19 mouse cellular contexts compared by ENCODE assay signal in the genomic region with DNA sequence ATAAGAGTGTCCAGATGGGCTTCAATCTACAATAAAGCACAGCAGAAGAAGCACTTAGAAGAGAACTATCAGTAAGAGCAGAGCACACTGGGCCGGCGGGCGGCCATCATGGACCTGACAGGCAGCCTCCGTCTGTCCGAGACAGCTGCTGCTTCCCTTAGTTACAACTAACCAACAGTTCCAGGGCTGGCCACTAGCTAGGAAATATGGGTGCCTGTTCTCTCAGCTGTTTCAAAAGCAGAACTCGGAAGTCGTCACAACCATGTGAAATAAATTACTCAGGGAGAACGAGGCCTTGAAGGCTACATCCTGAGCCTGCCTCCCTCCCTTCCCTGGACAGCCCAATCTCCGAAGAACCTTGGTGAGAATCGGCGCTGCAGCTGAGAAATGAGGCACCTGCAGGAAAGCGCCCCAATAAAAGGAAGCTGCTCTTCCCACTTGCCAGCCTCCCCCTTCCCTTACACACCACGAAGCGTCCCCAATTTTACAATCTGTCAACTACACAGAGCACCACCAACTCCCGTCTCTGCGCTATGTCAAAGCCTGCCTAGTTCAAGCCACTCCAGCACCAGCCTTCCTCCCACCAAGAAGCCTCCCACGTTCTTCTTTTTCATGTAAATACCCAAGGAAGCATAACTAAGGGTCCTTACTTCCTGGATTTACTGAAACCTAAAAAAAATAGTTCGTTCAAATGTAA. TPM values are rescaled to one million over a fixed set of nuclear protein-coding genes. Genes with fewer than 3 reads are reported as not detected.
DNase-seq lines count a peak whose midpoint lies in the region; ATAC-seq and TF ChIP-seq lines count a peak whose summit lies in the region.
"Had no signal": no experiment of that assay in that cellular context is flagged by ENCODE, and none has a peak within 500 bp of the region (broad histone marks: within the 10 kb centered on the region; RNA-seq: fewer than 3 reads in every experiment).

No protein-coding gene starts in this region.

- no peaks in the 10 kb centered on the region for H3K27me3 ChIP-seq in kidney, adult 2 months (replicated peaks; ENCODE audit: control insufficient read depth, insufficient read depth, low read length)
- H3K27me3 ChIP-seq in midbrain, embryonic 15.5 days (replicated peaks) = no peaks in the 10 kb centered on the region
- H3K27me3 ChIP-seq: forebrain, embryonic 12.5 days; intestine, embryonic 15.5 days; lung, embryonic 15.5 days had no signal

- 52% methylated on average over 18 of the region's 18 CpGs for WGBS in kidney, adult 2 months
- WGBS in midbrain, embryonic 15.5 days = 68% methylated on average over 18 of the region's 18 CpGs

- no peak for TF ChIP-seq POLR2A in kidney, adult 2 months (IDR thresholded peaks at IDR 0.05; ENCODE audit: low read depth, low read length)

- H3K4me3 ChIP-seq in kidney, adult 2 months (ENCODE audit: insufficient read depth, low read depth, low read length) = no peak overlapping the region
- no peak overlapping the region for H3K4me3 ChIP-seq in midbrain, embryonic 15.5 days
- H3K4me3 ChIP-seq: forebrain, embryonic 12.5 days; hindbrain, embryonic 10.5 days; intestine, embryonic 15.5 days; lung, embryonic 15.5 days had no signal

- no peak overlapping the region for H3K27ac ChIP-seq in kidney, adult 2 months (ENCODE audit: insufficient read depth, low read depth, low read length)
- H3K27ac ChIP-seq in midbrain, embryonic 15.5 days = no peak overlapping the region
- H3K27ac ChIP-seq: forebrain, embryonic 12.5 days; hindbrain, embryonic 10.5 days; intestine, embryonic 15.5 days; lung, embryonic 15.5 days had no signal

- no peaks in the 10 kb centered on the region for H3K4me1 ChIP-seq in kidney, adult 2 months (ENCODE audit: control insufficient read depth, insufficient read depth, low read length)
- no peaks in the 10 kb centered on the region for H3K4me1 ChIP-seq in midbrain, embryonic 15.5 days
- H3K4me1 ChIP-seq: forebrain, embryonic 12.5 days; hindbrain, embryonic 10.5 days; intestine, embryonic 15.5 days; lung, embryonic 15.5 days had no signal

- H3K9me3 ChIP-seq in midbrain, embryonic 15.5 days = no peaks in the 10 kb centered on the region
- H3K9me3 ChIP-seq: forebrain, embryonic 12.5 days; hindbrain, embryonic 10.5 days; intestine, embryonic 15.5 days; lung, embryonic 15.5 days had no signal

- TF ChIP-seq CTCF in kidney, adult 2 months (conservative IDR thresholded peaks at IDR 0.05; ENCODE audit: insufficient read depth, insufficient read length, low read depth, low read length) = no peak

- no peak overlapping the region for H3K9ac ChIP-seq in midbrain, embryonic 15.5 days
- H3K9ac ChIP-seq: forebrain, embryonic 12.5 days; intestine, embryonic 15.5 days; lung, embryonic 15.5 days had no signal

- H3K36me3 ChIP-seq in kidney, adult 2 months (ENCODE audit: control insufficient read depth, insufficient read depth, low read length) = peaks cover 8% of the 10 kb centered on the region
- H3K36me3 ChIP-seq in midbrain, embryonic 15.5 days (replicated peaks) = peaks cover 54% of the 10 kb centered on the region

- peak; percentile 40 to 58 for DNase-seq in kidney, postnatal 4 days
- DNase-seq in kidney, adult 2 months = no peak
- DNase-seq in ZHBTc4 (ENCODE audit: low read depth, low spot score) = peak; percentile 21
- DNase-seq in cerebellum, adult 11 months = no peak
- DNase-seq in cerebellum, postnatal 14 days = no peak
- DNase-seq: adrenal gland, postnatal 14 days; cerebellum, postnatal 36 days; gastrocnemius, postnatal 10 days; liver; right cerebral cortex, postnatal 4 days; thymus, postnatal 36 days had no signal

- peak; percentile 74 for ATAC-seq in CD4-positive, CD25-positive, alpha-beta regulatory T cell, adult 4 months
- ATAC-seq in megakaryocyte, adult 5-6 weeks (ENCODE audit: poor library complexity, severe bottlenecking) = peak; percentile 78
- ATAC-seq in midbrain, embryonic 15.5 days (replicated peaks) = no peak
- ATAC-seq: intestine, embryonic 15.5 days had no signal

- H3K4me2 ChIP-seq in midbrain, embryonic 15.5 days = no peak overlapping the region
- H3K4me2 ChIP-seq: forebrain, embryonic 12.5 days; heart, embryonic 11.5 days; intestine, embryonic 15.5 days; lung, embryonic 15.5 days had no signal

RNA-seq across cellular contexts. Expression of a gene that starts 26.8 kb away (rescaled TPM):
- 21.5 and 22.2 TPM in 2 replicates for polyA plus RNA-seq in kidney, adult 2 months (2012; rRNA removed)
- polyA plus RNA-seq in CD4-positive, CD25-positive, alpha-beta regulatory T cell, adult 4 months (2017; shearing (Covaris generic)) = 10 to 100 TPM; 21.3 to 27.9 TPM
- 17.4 and 18.4 TPM in 2 replicates for total RNA-seq in megakaryocyte, adult 5-6 weeks (2015)
- 23.2 and 24.7 TPM in 2 replicates for total RNA-seq in megakaryocyte, adult 5-6 weeks (2017)
- 59.6 and 63.8 TPM in 2 replicates for polyA plus RNA-seq in midbrain, embryonic 15.5 days (2015; fragmentation: Nextera tagmentation; extraction: Ambion mirVana)

RNA-seq across cellular contexts. Expression of a gene that starts 51.1 kb away (rescaled TPM):
- 43.7 and 47.7 TPM in 2 replicates for polyA plus RNA-seq in kidney, adult 2 months (2012; rRNA removed)
- polyA plus RNA-seq in CD4-positive, CD25-positive, alpha-beta regulatory T cell, adult 4 months (2017; shearing (Covaris generic)) = under 1 TPM; 0.19 to 0.36 TPM
- 0.41 and 0.51 TPM in 2 replicates for total RNA-seq in megakaryocyte, adult 5-6 weeks (2015)
- 0.16 and 0.33 TPM in 2 replicates for total RNA-seq in megakaryocyte, adult 5-6 weeks (2017)
- polyA plus RNA-seq in midbrain, embryonic 15.5 days (2015; fragmentation: Nextera tagmentation; extraction: Ambion mirVana) = 64.8 and 65.0 TPM in 2 replicates

Comparison
In these comparisons a context has a peak if more than half of its experiments do, and no peak if none do; other contexts are left out.
1. DNase-seq: peak in kidney, postnatal 4 days (2 of 2) and ZHBTc4 (single experiment); none in kidney, adult 2 months (single experiment), cerebellum, adult 11 months (single experiment) and cerebellum, postnatal 14 days (0 of 2).
2. RNA of a gene that starts 51.1 kb away (polyA plus RNA-seq): 64.8 to 65.0 TPM in midbrain, embryonic 15.5 days and 43.7 to 47.7 TPM in kidney, adult 2 months; 0.19 to 0.36 TPM in CD4-positive, CD25-positive, alpha-beta regulatory T cell, adult 4 months; every median in the first group is over 10 times any median in the second.